Mouse (Mus musculus): ENCODE data around the gene Rfk.

DNA sequence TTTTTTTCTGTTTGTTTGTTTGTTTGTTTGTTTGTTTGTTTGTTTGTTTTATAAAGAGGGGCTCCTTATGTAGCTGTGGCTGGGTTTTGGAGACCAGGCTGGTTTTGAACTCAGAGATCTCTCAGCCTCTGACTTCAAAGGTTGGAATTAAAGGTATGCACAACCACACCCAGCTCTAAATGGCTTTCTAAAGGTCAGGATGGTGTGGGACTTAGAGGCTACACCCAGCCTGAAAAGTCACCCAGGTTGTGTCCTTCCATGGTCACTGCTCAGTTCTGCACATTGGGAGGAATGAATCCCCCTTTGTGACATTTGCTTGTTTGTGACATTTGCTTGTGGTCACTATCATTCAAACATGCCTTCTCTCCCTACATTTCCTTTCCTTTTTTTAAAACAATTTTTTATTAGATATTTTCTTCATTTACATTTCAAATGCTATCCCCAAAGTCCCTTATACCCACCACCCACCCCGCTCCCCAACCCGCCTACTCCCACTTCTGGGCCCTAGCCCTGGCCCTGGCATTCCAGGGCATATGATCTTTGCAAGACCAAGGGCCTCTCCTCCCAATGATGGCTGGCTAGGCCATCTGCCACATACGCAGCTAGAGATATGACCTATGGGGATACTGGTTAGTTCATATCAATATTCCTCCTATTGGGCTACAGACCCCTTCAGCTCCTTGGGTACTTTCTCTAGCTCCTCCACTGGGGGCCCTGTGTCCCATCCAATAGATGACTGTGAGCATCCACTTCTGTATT lies 46.9 kb upstream of the Rfk start:
- TF ChIP-seq POLR2A (IDR thresholded peaks at IDR 0.05; ENCODE audit: extremely low read depth, insufficient read depth, low read length) (no peak), CTCF (IDR thresholded peaks at IDR 0.05; ENCODE audit: low read depth, low read length) (no peak)
